Mouse (Mus musculus) layer of hippocampus, adult 9-11 months (tissue): ENCODE measurements at regions not wholly inside any gene's neighbourhood (a gene's known extent, or its start where the extent isn't known, plus 50 kb on each side); places are given as distances from the start of the nearest gene placed in this dataset.
A peak's percentile ranks its signal among the peaks of the same experiment; 100 is the strongest.

Experiments
- DNase-seq: peaks from one replicate; pipeline ENCODE4 v3.0.0; 2022

DNA sequence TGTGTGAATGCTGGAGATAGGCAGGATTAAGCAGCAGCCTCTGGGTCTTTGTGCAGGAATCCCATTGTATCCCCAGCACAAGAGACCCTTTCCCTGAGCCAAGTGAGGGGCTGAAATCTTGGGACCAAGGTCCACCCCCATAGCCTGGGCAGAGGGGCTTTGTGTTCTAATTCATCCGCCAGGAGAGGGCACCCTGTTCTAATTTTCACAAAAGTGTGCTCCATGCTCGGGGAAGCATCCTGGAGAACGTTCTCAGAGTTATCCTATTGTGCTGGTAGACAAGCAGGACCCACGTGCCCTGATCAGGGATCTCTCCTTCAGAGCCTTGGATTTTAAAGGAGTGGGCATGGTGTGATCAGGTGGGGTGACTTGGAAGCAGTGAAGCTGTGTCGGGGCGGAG is 191.5 kb upstream of the 4931429L15Rik start:
- peak; percentile 27 for DNase-seq

DNA sequence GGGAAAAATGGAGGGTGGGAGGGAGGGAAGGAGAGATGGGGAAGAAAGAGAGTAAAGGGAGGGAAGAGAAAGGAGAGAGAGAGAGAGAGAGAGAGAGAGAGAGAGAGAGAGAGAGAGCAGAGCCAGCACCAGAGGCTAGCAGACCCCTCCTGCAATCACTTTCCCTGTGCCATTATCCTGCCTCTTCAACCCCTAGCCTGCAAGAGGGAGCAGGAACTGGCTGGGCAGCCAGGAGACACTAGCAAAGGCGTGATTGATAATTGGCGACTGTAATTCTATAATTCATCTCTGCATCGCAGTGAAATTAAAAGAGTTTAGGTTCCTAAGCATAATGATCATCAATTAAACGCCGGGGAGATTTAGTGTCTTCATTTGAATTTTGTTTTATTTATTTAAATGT is 190.1 kb upstream of the 4931429L15Rik start:
- DNase-seq, result no peak

DNA sequence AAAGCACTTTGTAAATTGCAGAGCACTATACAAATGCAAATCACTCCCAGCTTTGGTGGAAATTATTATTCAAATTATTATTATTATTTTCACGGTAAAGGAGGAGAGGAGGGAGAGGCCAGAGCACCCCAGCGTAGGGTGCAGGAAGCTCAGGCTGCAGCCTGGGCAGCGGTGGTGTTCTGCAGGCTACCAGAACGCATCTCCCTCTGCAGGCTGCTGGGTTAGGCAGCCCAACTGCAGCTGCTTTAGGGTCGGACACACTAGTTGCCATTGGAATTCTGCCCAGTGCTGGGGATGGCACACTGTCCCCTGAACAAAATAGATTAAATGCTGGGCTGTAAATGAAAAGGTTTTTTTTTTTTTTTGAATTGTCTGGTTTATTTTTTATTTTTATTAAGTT is 189.7 kb upstream of the 4931429L15Rik start:
- DNase-seq, result no peak

DNA sequence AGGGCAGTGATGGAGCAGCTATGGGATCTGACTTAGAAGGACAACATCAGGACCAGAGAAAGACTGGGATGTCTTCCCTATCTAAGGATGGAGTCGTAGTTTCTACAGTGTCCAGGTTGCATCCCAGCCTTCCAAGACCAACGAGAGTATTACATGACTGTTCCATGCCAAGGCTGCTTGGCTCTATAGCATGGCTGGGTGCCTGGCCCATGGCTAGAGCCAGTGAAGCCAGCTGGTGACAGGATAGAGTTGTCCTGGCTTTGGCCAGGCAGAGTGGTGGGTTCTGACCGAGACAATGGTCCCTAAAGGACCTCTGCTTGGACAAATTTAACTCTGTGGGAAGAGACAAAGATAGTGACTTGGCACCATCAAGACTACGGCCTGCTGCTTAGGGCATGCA is 187.2 kb upstream of the 4931429L15Rik start:
- no peak for DNase-seq

DNA sequence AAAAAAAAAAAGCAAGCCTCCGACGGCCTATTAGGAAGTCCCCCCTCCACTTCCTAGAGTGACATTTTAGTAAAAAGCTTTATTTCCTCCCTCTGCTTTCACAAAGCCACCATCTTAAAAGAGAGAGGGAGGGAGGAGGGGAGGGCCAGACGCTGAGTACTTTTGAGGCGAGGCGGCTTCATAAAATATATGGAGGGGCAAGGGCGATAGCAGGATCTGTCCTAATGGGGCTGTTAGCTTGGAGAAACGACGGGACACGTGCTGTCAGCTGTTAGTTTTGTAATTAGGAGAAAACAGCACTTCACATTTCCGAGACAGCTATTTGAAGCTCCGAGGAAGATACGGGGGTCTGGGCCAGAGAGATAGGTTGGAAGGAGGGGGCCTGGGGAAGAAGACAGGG is 184.8 kb upstream of the 4931429L15Rik start:
- no peak for DNase-seq

DNA sequence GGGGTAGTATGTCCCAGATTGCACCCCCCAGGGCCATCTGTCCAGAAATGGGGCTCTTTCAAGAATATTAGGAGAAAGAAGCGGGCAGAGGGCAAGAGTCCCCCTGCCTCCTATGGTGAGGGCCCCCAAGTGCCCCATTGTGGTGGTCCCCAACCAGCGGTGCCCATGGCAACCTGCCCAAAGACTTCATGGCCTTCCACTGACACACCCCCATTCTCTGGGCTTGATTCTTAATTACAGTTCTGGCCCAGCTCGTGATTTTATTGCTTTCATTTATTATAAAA is 184.3 kb upstream of the 4931429L15Rik start:
- no peak for DNase-seq

DNA sequence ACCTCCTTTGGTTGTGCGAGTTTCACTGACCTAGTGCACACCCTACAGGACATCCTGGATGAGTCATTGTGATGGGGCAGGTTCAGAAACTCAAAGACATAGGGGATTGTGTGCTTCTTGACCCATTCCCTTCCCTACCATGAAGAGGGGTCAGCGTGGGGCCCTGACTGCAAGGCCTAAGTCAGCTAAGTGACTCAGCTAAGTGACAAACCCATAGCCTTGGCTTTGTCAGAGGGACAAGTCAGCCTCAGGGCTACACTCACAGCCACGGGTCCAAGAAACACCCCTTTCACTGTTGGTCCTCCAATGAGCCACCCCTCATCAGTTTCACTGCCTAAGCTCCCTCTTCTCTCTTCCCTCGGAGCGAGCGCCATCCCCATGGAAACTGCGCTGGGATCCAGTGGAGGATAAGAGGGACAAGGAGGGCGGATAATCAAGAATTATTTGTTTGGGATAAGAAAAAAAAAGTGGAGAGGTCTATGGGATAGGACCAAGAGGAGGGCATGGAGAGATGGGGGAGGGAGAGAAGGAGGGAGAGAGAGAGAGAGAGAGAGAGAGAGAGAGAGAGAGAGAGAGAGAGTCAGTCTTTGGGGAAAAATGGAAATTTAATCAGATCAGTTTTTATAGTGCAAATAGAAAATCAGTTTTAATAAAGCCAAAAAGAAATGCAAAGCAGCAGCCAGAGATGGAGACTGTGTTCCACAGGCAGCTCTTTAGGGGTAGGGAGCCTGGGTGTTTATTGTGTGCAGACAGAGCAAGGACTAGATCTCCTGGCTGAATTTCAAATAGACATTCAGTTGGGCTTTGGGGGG is 183.7 kb upstream of the 4931429L15Rik start:
- DNase-seq, result no peak

DNA sequence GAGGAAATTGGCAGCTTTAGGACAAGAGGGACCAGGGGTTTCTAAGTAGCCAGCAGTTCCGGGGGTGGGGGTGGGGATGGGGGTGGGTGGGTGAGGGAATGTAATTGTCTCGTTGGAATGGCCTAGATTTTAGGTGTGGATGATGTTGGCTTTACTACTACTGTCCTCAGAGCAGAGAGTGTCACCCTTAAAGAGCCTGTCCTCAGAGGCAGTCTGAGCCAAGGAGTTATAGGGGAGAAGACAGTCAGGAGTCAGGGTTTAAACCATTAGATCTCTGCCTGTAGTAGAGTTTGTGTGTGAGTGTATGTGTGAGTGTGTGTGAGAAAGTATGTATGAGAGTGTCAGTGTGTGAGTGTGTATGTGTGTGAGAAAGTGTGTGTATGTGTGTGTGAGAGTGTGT is 179.6 kb upstream of the 4931429L15Rik start:
- no peak for DNase-seq

DNA sequence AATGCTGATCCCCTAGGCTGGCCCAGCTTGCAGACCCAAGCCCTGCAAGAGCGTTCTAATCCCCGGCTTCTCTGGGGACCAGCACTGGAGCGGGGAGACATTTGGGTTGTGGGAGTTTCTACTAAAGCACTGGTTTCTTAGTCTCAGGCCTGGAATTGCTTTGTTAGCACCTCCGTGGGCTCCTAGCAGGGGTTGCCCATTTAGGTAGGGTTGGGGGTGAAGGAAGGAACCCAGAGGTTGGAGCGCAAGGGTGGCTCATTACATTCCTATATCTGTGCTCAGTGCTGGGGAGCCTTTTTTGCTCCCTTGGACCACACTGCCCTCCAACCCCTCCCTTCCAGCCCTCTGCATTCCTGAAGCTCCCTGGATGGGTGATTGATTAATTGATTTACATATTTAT is 179.1 kb upstream of the 4931429L15Rik start:
- DNase-seq, result no peak

DNA sequence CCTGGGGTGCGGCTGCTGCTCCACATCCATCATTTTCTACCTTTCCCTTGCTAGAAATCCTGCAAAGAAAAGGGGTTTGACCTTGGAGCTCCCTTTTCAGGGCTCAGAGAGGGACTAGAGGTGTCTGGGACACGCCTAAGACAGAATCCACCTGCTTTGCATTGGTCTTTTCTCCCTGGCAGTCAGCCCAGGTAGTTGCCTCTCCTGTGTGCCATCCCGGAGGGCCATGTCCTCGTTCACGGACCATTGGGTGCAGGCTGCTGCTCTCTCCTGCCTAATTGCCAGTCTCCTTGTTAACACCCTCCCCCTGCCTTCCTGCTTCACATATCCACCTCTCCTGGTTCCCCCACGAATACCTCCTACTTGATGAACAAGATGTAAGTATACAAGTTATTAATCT is 175.5 kb upstream of the 4931429L15Rik start:
- no peak for DNase-seq

DNA sequence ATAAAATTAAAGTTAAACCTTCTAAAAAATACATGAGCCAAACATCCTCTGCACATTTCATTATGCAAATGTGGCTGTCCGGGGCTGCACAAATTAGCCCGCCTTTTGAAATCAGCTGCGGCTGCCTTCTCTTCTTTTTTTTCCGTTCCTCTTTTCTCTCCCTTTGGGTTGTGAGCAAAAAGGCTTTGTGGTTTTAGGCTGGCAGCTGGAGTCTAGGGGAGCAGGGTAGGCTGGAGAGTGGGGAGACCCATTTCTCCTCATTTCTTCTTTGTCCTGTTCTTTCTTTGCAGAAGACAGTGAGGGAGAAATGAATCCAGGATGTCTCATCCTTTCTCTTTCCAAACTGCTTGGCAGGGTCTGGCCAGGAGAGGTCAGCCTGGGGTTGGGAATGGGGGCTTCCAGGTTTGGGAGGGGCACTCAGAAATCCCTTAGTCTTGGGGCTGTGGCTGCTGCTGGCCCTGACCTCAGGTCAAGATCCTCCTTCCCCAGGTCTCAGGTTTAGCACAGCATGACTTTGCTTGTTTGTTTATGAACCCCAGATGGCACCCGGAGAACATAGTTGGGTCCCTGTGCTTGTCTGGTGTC is 163.2 kb upstream of the 4931429L15Rik start:
- no peak for DNase-seq

DNA sequence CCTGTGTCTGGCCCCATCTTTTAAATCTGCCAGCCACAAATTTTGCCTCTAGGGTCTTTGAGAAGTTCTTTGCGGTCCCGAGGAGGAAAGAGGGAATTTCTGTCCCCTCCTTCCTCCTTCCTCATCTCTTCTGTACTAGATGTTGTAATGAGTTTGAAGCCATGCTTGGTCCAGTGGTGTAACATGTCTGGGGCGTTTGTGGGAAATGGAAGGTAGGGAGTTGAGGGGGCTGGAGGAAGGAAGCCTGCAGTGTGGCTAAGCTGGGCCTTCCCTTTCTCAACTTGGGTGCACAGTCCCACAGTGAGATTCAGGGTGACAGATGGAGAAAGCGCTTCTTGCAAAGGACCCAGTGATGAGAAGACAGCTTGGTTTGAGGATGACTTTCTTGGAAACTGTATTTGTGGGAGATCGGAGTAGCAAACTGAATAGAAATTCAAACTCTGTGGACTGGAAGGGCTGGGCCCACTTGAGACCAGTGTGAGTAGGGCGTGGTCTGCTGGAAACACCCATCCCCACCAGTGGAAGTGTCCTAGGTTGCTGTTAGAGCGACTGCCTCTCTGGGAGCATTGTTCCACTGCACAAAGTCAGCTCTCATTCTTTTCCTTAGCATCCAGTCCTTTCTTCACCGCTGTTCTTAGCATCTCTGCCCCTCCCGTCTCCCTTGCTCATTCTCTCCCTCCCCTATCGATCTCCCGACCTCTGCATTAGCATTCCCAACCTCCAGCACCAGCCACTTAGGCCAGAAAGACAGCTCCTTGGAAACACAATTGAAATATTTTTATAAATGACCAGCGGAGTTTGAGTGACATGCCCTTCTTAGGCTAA is 162.5 kb upstream of the 4931429L15Rik start:
- no peak for DNase-seq

DNA sequence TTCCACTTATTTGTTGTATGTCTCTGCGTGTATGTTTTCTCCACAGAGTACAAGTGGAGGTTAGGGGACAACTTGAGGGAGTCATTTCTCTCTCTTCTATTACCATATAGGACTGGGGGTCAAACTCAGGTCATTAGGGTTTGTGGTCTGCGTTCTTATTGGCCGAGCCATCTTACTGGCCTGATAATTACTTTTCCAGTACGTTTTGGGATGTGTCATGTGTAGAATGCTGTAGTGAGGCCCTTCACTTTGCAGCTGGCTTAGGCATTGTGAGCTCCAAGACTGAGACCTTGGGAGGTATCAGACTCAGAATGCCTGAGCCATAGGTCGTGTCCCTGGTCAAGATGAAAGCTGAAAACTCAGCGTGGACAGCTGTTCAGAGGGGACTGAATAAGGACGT is 161.7 kb upstream of the 4931429L15Rik start:
- no peak for DNase-seq

DNA sequence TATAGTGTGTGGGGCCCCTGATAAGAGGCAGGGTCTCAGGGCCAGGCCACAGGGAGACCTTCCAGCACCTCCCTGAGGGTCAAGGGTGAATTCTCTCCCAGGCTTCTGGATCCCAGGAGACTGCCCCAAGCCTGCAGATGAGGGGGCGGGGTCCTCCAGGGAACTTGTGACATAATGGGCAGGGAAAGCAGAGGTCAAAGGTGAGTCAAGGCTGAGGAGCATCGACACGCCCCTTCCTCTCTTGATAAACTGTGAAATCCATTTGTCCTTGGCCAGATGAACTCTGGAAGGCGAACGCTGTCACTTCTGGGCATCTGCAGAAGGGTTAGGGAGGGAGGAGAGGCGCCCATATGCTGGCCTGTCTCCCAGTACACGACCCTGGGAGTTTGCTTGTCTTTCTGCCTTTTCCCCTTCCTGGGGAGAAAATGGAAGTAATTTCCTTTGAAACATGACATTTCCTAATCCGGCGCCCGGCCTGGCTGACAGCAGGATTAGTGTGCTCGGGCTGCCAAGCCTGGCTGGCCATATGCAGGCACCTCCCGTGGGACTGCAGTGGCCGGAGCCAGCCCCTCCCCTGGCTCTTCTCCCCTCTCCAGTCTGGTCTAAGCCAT is 160.4 kb upstream of the 4931429L15Rik start:
- no peak for DNase-seq

DNA sequence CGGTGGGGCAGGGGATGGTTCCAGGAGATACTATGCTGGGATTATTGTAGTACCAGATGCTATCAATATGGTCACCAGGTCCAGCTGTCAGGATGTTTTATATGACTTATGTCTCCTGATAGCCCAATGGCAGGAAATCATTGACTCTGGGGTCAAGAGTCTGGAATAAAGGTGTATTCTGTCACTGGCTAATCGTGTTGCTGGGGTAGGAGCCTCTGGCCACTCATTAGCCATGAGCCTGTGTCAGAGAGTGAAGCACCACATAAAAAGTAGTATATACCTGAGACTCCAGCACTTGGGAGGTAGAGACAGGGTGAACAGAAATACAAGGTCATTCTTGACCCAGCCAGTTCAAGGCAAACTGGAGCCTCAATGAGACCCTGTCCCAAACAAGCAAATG is 158.8 kb upstream of the 4931429L15Rik start:
- no peak for DNase-seq

DNA sequence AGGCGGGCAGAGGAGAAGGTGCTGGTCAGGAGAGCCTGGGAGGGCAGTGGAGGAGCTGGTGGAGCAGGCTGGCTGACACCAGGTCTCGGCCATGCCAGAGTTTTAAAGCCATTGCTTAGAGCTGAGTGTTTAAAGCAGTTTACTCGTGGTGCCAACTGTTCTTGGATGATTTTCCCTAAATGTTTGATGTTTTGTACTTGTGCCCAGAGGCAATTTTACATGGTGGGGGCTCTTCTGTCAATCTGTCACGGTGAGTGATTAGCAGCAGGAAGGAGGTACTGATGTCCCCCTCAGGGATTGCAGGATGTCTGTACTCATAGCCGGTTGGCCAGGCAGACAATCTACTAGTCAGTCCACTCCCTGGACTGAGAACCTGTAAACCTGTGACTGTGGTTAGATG is 156.7 kb upstream of the 4931429L15Rik start:
- no peak for DNase-seq

DNA sequence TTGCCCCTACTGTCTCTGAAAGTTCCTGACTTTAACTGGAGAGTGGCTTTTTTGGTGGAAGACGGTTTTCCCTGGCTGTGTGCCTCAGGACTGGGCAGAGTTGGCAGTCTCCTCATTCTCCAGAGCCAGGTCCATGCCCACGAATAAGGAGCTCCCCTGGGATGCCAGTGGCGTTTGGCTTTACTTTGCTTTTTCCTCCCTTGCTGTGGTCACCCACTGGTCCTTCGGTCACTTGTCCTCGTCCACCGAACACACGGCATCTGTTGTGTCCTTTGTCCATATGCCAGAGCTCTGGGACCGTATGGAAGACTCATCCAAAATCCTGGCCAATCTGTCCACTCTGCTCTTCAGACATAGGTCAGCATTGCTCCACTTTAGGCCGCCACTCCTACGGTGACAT is 153.9 kb upstream of the 4931429L15Rik start:
- no peak for DNase-seq

DNA sequence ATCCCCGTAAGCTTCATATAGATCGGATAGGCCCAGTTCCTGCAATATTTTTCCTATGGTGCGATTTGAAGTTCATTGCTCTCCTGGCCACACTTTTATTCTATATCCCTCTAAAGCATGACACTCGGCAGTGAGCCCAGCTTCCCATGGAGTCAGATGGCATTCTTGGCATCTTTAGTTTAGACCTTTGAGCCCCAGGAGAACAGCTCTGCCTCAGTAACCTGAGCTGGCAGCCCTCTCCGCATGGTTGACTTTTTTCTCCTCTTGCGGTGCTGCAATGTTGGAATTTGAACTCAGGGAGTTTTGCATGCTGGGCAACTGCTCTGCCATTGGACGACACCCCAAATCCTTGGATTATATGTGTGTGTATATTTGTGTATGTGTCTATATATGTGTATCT is 149.7 kb upstream of the 4931429L15Rik start:
- DNase-seq, result no peak

DNA sequence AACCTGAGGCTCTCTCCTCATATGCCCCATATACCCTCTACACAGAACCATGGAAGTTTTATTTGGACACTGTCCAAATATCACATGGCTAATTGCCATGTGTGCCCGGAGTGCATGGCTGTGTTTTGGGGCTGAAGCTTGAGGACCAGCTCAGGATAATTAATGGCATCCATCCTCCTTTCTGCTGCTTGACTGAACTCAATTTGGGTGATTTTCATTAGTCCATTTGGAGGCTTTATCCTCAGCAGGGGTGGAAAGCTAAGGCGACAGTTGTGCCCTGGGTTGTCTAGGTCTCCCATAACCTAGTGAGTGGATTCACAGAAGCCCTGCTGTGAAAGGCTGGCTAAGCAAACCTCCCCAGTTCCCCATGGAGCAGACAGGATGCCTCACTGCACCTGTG is 148.5 kb upstream of the 4931429L15Rik start:
- DNase-seq, result no peak

DNA sequence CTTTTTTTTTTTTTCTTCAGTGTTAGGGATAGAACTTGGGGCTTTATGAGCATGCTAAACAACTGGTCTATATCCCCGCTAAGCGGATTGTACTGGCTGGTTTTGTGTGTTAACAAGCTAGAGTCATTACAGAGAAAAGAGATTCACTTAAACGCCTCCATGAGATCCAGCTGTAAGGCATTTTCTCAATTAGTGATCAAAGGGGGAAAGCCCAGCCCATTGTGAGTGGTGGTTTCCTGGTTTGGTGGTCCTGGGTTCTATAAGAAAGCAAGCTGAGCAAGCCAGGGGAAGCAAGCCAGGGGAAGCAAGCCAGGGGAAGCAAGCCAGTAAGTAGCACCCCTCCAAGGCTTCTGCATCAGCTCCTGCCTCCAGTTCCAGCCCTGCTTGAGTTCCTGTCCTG is 147.9 kb upstream of the 4931429L15Rik start:
- DNase-seq, result no peak

DNA sequence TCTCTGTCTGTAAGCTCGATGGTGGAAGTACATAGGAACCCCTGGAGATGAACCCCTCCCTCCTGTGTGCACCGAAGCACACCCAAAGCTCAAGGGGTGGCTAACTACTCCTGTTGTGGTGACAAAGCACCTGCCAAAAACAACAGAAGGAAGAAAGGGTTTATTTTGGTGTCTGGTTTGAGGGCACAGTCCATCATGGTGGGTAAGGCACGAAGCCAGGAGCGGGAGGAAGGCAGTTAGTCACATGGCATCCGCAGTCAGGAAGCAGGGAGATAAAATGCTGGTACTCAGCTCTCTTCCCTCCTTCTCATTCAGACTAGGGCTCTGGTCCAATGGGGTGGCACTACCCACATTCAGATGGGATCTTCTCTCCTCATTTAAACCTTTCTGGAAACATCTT is 142.9 kb upstream of the 4931429L15Rik start:
- no peak for DNase-seq

DNA sequence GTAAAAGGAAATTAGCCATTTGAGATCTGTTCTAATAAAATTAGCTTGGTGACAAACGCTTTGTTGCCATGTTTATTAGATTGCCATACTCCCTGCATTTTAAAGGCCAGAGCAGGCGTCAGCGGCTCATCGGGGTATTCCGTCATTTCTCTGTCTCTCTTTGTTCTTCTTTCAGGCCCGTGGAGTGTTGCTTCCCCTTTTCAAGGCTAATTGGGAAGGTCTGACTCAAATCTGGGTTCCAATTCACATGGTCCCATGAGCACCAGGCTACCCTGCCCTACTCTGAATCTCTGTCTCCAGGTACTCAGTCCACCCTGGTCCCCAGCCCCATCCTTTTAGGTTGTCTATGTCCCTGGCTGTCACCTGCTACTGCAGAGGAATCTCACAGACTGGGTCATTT is 138.2 kb upstream of the 4931429L15Rik start:
- no peak for DNase-seq

DNA sequence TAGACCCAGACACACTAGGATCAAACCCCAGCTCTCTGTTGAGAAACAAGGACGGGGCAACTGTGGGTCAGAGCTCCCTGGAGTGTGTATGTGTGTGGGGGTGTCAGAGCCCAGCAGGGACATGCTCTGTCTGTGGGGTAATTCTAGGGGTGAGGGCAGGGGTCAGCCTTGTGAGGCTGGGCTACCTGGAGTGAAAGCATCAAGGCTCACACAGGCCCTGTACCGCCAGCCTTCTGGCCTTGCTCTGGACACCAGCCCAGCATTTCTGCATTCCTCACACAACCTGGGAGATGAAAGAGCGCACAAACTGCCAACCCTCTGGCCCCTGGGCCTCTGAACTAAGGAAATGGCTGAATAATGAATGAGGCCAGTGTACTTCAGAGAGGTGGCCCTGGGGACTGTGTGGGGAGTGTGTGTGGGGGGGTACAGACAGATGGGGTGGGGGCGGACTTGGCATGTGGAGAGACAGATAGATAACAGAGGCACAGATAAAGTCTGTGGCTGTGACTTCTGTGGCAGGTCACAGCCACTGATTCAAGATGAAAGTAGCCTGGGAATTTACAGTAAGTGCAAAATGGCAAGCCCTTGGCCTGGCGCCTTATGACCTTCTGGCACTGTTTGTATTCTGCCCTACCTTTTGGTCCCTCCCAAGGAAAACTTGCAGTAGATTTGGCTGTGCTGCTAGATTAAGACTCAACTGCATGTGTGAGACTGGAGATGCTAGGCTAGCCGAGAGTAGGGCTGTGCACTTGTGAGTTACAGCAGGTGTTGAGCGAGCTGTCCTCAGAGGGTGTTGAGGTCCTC is 135.2 kb upstream of the 4931429L15Rik start:
- no peak for DNase-seq
